In genomic region chr10:81383802-81384604, GRCm38 (mm10) we compare ENCODE assay signal across 8 mouse cellular contexts. TPM values are rescaled to one million over a fixed set of nuclear protein-coding genes. Genes with fewer than 3 reads are reported as not detected.
DNase-seq lines count a peak whose midpoint lies in the region; ATAC-seq and TF ChIP-seq lines count a peak whose summit lies in the region.

TSS of gene Dohh (plus strand) at chr10:81384428.
TSS of gene Gm48551 (plus strand) at chr10:81384466.

- peak; percentile 98 for TF ChIP-seq POLR2A in testis, adult 2 months (IDR thresholded peaks at IDR 0.05; ENCODE audit: control insufficient read depth, low read depth, low read length)

- 8% methylated on average over 53 of the region's 54 CpGs for WGBS in forebrain, embryonic 12.5 days
- WGBS in heart, postnatal 0 days, result 3% methylated on average over 50 of the region's 54 CpGs
- WGBS in liver, embryonic 16.5 days (ENCODE audit: insufficient replicate concordance), result 3% methylated on average over 50 of the region's 54 CpGs
- 10% methylated on average over 54 of the region's 54 CpGs for WGBS in neural tube, embryonic 13.5 days

- H3K9me3 ChIP-seq in E14TG2a.4 (ENCODE audit: low read length), result no peaks in the 10 kb centered on the region
- no peaks in the 10 kb centered on the region for H3K9me3 ChIP-seq in forebrain, embryonic 12.5 days
- no peaks in the 10 kb centered on the region for H3K9me3 ChIP-seq in heart, postnatal 0 days (replicated peaks; ENCODE audit: control insufficient read depth, low read length)
- H3K9me3 ChIP-seq in liver, embryonic 16.5 days (replicated peaks; ENCODE audit: control insufficient read depth, low read length), result no peaks in the 10 kb centered on the region
- H3K9me3 ChIP-seq in neural tube, embryonic 13.5 days, result no peaks in the 10 kb centered on the region

- H3K4me2 ChIP-seq in forebrain, embryonic 12.5 days, result peak within 1 kb of the TSS; percentile 93
- H3K4me2 ChIP-seq in heart, postnatal 0 days (ENCODE audit: low read depth, low read length), result peak within 1 kb of the TSS; percentile 86
- peak within 1 kb of the TSS; percentile 91 for H3K4me2 ChIP-seq in liver, embryonic 16.5 days (ENCODE audit: low read depth, low read length)
- peak within 1 kb of the TSS; percentile 91 for H3K4me2 ChIP-seq in neural tube, embryonic 13.5 days

- H3K9ac ChIP-seq in forebrain, embryonic 12.5 days, result peak within 1 kb of the TSS; percentile 81
- H3K9ac ChIP-seq in heart, postnatal 0 days (replicated peaks; ENCODE audit: low read depth, low read length), result peak within 1 kb of the TSS; percentile 91
- H3K9ac ChIP-seq in liver, embryonic 16.5 days (ENCODE audit: low read depth, low read length), result peak within 1 kb of the TSS; percentile 86
- H3K9ac ChIP-seq in neural tube, embryonic 13.5 days, result peak within 1 kb of the TSS; percentile 83

- TF ChIP-seq CTCF in E14TG2a.4 (conservative IDR thresholded peaks at IDR 0.05; ENCODE audit: low read length), result no peak
- TF ChIP-seq CTCF in heart, postnatal 0 days (IDR thresholded peaks at IDR 0.05; ENCODE audit: low read depth), result no peak
- TF ChIP-seq CTCF in testis, adult 2 months (IDR thresholded peaks at IDR 0.05; ENCODE audit: control insufficient read depth, insufficient read depth, insufficient replicate concordance, low read depth, low read length), result no peak

- peaks cover 71% of the 10 kb centered on the region for H3K4me1 ChIP-seq in E14TG2a.4 (replicated peaks; ENCODE audit: low read depth, low read length)
- peaks cover 18% of the 10 kb centered on the region for H3K4me1 ChIP-seq in forebrain, embryonic 12.5 days
- peaks cover 9% of the 10 kb centered on the region for H3K4me1 ChIP-seq in heart, postnatal 0 days (ENCODE audit: control insufficient read depth, insufficient read depth)
- H3K4me1 ChIP-seq in liver, embryonic 16.5 days (ENCODE audit: control insufficient read depth, low read depth, low read length), result peaks cover 60% of the 10 kb centered on the region
- H3K4me1 ChIP-seq in neural tube, embryonic 13.5 days (replicated peaks), result peaks cover 18% of the 10 kb centered on the region
- peaks cover 16% of the 10 kb centered on the region for H3K4me1 ChIP-seq in testis, adult 2 months (ENCODE audit: control insufficient read depth, insufficient read depth, low read length)

- no peaks in the 10 kb centered on the region for H3K27me3 ChIP-seq in E14TG2a.4 (ENCODE audit: insufficient read depth, low read length)
- H3K27me3 ChIP-seq in forebrain, embryonic 12.5 days, result 0 out of 2 replicates have a peak, but pooled peaks cover 5% of the 10 kb centered on the region
- no peaks in the 10 kb centered on the region for H3K27me3 ChIP-seq in heart, postnatal 0 days (ENCODE audit: control insufficient read depth, insufficient read depth, low read length)
- H3K27me3 ChIP-seq in liver, embryonic 16.5 days (ENCODE audit: control insufficient read depth, insufficient read depth, low read depth, low read length), result no peaks in the 10 kb centered on the region
- no peaks in the 10 kb centered on the region for H3K27me3 ChIP-seq in neural tube, embryonic 13.5 days
- H3K27me3 ChIP-seq in testis, adult 2 months (ENCODE audit: control insufficient read depth, insufficient read depth, low read length), result no peaks in the 10 kb centered on the region

- peak; percentile 94 for TF ChIP-seq EP300 in heart, postnatal 0 days (IDR thresholded peaks at IDR 0.05; ENCODE audit: low read depth)

- H3K27ac ChIP-seq in forebrain, embryonic 12.5 days, result peak within 1 kb of the TSS; percentile 80
- peak within 1 kb of the TSS; percentile 92 for H3K27ac ChIP-seq in heart, postnatal 0 days (ENCODE audit: low read depth)
- peak within 1 kb of the TSS; percentile 100 for H3K27ac ChIP-seq in liver, embryonic 16.5 days (ENCODE audit: low read length)
- peak within 1 kb of the TSS; percentile 87 for H3K27ac ChIP-seq in neural tube, embryonic 13.5 days (replicated peaks)
- H3K27ac ChIP-seq in testis, adult 2 months (ENCODE audit: control insufficient read depth, insufficient read depth, low read depth, low read length), result peak within 1 kb of the TSS; percentile 82

- peaks cover 40% of the 10 kb centered on the region for H3K36me3 ChIP-seq in E14TG2a.4 (ENCODE audit: insufficient read depth, low read length)
- peaks cover 31% of the 10 kb centered on the region for H3K36me3 ChIP-seq in forebrain, embryonic 12.5 days (replicated peaks)
- H3K36me3 ChIP-seq in heart, postnatal 0 days (replicated peaks; ENCODE audit: control insufficient read depth, insufficient read depth, low read length), result peaks cover 28% of the 10 kb centered on the region
- peaks cover 26% of the 10 kb centered on the region for H3K36me3 ChIP-seq in liver, embryonic 16.5 days (ENCODE audit: control insufficient read depth, insufficient read depth)
- H3K36me3 ChIP-seq in neural tube, embryonic 13.5 days, result peaks cover 33% of the 10 kb centered on the region
- H3K36me3 ChIP-seq in testis, adult 2 months (ENCODE audit: control insufficient read depth, insufficient read depth, low read length), result no peaks in the 10 kb centered on the region

- DNase-seq in c-Kit-positive CD71-positive TER-119-positive erythroid progenitor cells, embryonic 14.5 days (ENCODE audit: low spot score), result peak; percentile 100
- DNase-seq in heart, postnatal 0 days (ENCODE audit: low spot score), result peak; percentile 99
- DNase-seq in kidney, postnatal 4 days, result peak; percentile 100

- H3K4me3 ChIP-seq in E14TG2a.4 (replicated peaks; ENCODE audit: low read length), result peak within 1 kb of the TSS; percentile 100
- peak within 1 kb of the TSS; percentile 77 for H3K4me3 ChIP-seq in forebrain, embryonic 12.5 days (replicated peaks)
- peak within 1 kb of the TSS; percentile 88 for H3K4me3 ChIP-seq in heart, postnatal 0 days (ENCODE audit: low read depth, low read length)
- peak within 1 kb of the TSS; percentile 93 for H3K4me3 ChIP-seq in liver, embryonic 16.5 days (ENCODE audit: low read depth, low read length)
- H3K4me3 ChIP-seq in neural tube, embryonic 13.5 days, result peak within 1 kb of the TSS; percentile 85
- H3K4me3 ChIP-seq in testis, adult 2 months (ENCODE audit: control insufficient read depth, low read depth, low read length), result peak within 1 kb of the TSS; percentile 98

- ATAC-seq in forebrain, embryonic 12.5 days (ENCODE audit: low FRiP score), result peak; percentile 95
- ATAC-seq in heart, postnatal 0 days (ENCODE audit: insufficient read depth, low read depth), result peak; percentile 94
- peak; percentile 76 for ATAC-seq in liver, embryonic 16.5 days (ENCODE audit: low read depth)
- ATAC-seq in neural tube, embryonic 13.5 days (ENCODE audit: low read depth), result peak; percentile 95

RNA-seq across cellular contexts. Expression of gene Dohh, which starts in this region (rescaled TPM):
- 68.1 and 68.5 TPM in 2 replicates for polyA plus RNA-seq in forebrain, embryonic 12.5 days (2016; fragmentation: Nextera tagmentation; extraction: Ambion mirVana)
- 123 and 139 TPM in 2 replicates for total RNA-seq in heart, postnatal 0 days (2014; rRNA removed; ENCODE audit: low replicate concordance)
- polyA plus RNA-seq in heart, postnatal 0 days (2015; fragmentation: Nextera tagmentation; extraction: Ambion mirVana), result 75.2 and 77.6 TPM in 2 replicates
- polyA plus RNA-seq in liver, embryonic 16.5 days (2015; fragmentation: Nextera tagmentation; extraction: Ambion mirVana), result 46.3 and 48.3 TPM in 2 replicates
- 72.2 and 75.2 TPM in 2 replicates for polyA plus RNA-seq in neural tube, embryonic 13.5 days (2015; fragmentation: Nextera tagmentation; extraction: Ambion mirVana)
- 38.5 and 46.3 TPM in 2 replicates for polyA plus RNA-seq in testis, adult 2 months (2012; rRNA removed)

RNA-seq across cellular contexts. Expression of gene Gm48551, which starts in this region (rescaled TPM):
- 4.2 and 4.6 TPM in 2 replicates for polyA plus RNA-seq in forebrain, embryonic 12.5 days (2016; fragmentation: Nextera tagmentation; extraction: Ambion mirVana)
- total RNA-seq in heart, postnatal 0 days (2014; rRNA removed; ENCODE audit: low replicate concordance), result 0.11 TPM in 1 of 2 replicates, not detected in the other
- polyA plus RNA-seq in heart, postnatal 0 days (2015; fragmentation: Nextera tagmentation; extraction: Ambion mirVana), result 0.43 and 1.1 TPM in 2 replicates
- 0.54 and 0.55 TPM in 2 replicates for polyA plus RNA-seq in liver, embryonic 16.5 days (2015; fragmentation: Nextera tagmentation; extraction: Ambion mirVana)
- 5.2 and 8.2 TPM in 2 replicates for polyA plus RNA-seq in neural tube, embryonic 13.5 days (2015; fragmentation: Nextera tagmentation; extraction: Ambion mirVana)
- 1.2 and 1.6 TPM in 2 replicates for polyA plus RNA-seq in testis, adult 2 months (2012; rRNA removed)

Comparison
In these comparisons a context has a peak if more than half of its experiments do, and no peak if none do; other contexts are left out.
1. Peak in every context shown above with its lines: DNase-seq, ATAC-seq, H3K4me3 ChIP-seq and H3K27ac ChIP-seq.